Mouse (Mus musculus): ENCODE results near the gene Syndig1. TPM values are rescaled to one million over a fixed set of nuclear protein-coding genes. Genes with fewer than 3 reads are reported as not detected.

Gene Syndig1
- polyA plus RNA-seq, 1 experiment: 121 TPM

DNA sequence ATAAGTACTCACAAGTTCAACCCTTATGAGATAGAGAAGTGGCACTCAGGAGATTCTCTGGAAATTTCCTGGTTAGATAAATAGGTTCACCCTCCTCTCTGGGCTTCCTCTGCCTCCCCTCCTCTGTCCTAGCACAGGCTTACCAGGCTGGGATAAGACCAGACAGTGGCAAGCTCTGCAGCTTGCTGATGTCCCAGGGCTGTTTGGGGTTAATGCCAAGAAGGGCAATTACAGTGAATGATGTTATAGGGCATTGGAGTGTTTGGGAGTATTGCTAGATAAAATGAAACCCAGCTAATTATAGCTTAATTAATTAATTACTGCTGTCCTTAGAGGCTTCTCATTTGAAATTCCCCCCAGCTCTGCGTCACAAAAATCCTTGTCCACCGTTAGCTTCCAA is 171.6 kb downstream of the Syndig1 start:
- Histone ChIP-seq H3K27me3 (ENCODE audit: control insufficient read depth, insufficient read depth, low read length) (no peaks in the 10 kb centered on the region), H3K4me1 (ENCODE audit: control insufficient read depth, insufficient read depth, low read length) (peaks cover 5% of the 10 kb centered on the region), H3K27ac (ENCODE audit: insufficient read depth, low read length) (no peak overlapping the region), H3K4me3 (replicated peaks; ENCODE audit: insufficient read depth, low read depth, low read length) (no peak overlapping the region)
- WGBS: 68% methylated on average over 2 of the region's 2 CpGs
- no peak for DNase-seq
- no peak for TF ChIP-seq CTCF (IDR thresholded peaks at IDR 0.05; ENCODE audit: borderline replicate concordance, insufficient read depth, low read depth, low read length)
- TF ChIP-seq POLR2A (IDR thresholded peaks at IDR 0.05; ENCODE audit: borderline replicate concordance, insufficient read depth, low read length): no peak

- Histone ChIP-seq H3K27me3 (ENCODE audit: control insufficient read depth, insufficient read depth, low read length) (no peaks in the 10 kb centered on the region), H3K4me1 (ENCODE audit: control insufficient read depth, insufficient read depth, low read length) (peaks cover 3% of the 10 kb centered on the region), H3K4me3 (replicated peaks; ENCODE audit: insufficient read depth, low read depth, low read length) (no peak overlapping the region), H3K27ac (ENCODE audit: insufficient read depth, low read length) (no peak overlapping the region)
- DNase-seq: no peak
- 71% methylated on average over 3 of the region's 3 CpGs for WGBS
- TF ChIP-seq CTCF (IDR thresholded peaks at IDR 0.05; ENCODE audit: borderline replicate concordance, insufficient read depth, low read depth, low read length) (no peak), POLR2A (IDR thresholded peaks at IDR 0.05; ENCODE audit: borderline replicate concordance, insufficient read depth, low read length) (no peak)
Observed at GRCm38 (mm10) chr2:150003499-150003898, 174.5 kb downstream of the Syndig1 start.

DNA sequence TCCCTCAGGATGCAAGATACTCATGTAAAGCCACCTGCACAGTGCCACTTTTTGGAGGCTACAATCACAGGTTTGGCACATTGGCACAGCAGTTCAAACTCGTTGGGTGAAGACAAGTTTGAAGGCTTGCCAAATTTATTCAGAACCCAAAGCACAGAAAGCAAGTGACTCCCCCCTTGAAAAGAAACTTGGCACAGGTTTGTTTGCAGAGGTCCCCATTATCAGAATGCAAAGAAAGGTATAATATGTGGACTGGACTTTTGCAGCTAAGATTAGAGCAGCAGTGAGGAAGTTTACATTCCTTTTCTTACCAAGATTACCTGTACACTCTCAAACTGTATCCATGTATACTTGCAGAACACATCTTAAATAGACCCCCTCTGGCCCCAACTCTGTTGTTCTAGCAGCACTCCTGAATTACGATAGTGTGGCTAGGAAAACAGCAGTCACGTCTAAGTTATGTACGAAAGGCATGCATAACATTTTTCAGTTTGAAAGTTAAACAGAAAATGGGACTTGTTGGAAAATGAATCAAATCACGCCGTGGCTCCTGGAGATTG is 183.9 kb downstream of the Syndig1 start:
- 65% methylated on average over 6 of the region's 6 CpGs for WGBS
- no peaks in the 10 kb centered on the region for H3K27me3 ChIP-seq (ENCODE audit: control insufficient read depth, insufficient read depth, low read length)
- no peak overlapping the region for H3K4me3 ChIP-seq (replicated peaks; ENCODE audit: insufficient read depth, low read depth, low read length)
- no peak for TF ChIP-seq CTCF (IDR thresholded peaks at IDR 0.05; ENCODE audit: borderline replicate concordance, insufficient read depth, low read depth, low read length)
- no peak for DNase-seq
- H3K27ac ChIP-seq (ENCODE audit: insufficient read depth, low read length): no peak overlapping the region
- no peaks in the 10 kb centered on the region for H3K4me1 ChIP-seq (ENCODE audit: control insufficient read depth, insufficient read depth, low read length)

DNA sequence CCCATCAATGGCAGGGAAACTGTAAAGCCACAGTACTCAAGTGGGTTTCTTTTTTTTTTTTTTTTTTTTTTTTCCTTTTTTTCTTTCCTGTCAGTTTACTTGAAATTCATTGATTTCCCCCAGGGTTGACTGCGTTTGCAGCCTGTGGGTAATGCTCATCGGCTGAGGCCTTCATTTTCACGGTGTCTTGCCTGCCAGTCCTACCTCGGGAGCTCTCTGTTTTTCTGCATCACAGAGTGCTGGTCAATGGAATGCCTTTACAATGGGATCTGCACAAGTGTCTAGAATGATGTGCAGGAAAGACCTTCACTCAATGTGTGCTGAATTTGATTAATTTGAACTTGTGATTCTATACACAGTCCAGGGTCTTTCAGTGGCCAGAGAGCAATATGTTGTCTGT is 184.8 kb downstream of the Syndig1 start:
- TF ChIP-seq CTCF (IDR thresholded peaks at IDR 0.05; ENCODE audit: borderline replicate concordance, insufficient read depth, low read depth, low read length): no peak
- TF ChIP-seq POLR2A (IDR thresholded peaks at IDR 0.05; ENCODE audit: borderline replicate concordance, insufficient read depth, low read length): no peak
- H3K4me1 ChIP-seq (ENCODE audit: control insufficient read depth, insufficient read depth, low read length): no peaks in the 10 kb centered on the region
- no peak overlapping the region for H3K27ac ChIP-seq (ENCODE audit: insufficient read depth, low read length)
- WGBS: 56% methylated on average over 4 of the region's 4 CpGs
- H3K4me3 ChIP-seq (replicated peaks; ENCODE audit: insufficient read depth, low read depth, low read length): no peak overlapping the region
- no peaks in the 10 kb centered on the region for H3K27me3 ChIP-seq (ENCODE audit: control insufficient read depth, insufficient read depth, low read length)
- no peak for DNase-seq

DNA sequence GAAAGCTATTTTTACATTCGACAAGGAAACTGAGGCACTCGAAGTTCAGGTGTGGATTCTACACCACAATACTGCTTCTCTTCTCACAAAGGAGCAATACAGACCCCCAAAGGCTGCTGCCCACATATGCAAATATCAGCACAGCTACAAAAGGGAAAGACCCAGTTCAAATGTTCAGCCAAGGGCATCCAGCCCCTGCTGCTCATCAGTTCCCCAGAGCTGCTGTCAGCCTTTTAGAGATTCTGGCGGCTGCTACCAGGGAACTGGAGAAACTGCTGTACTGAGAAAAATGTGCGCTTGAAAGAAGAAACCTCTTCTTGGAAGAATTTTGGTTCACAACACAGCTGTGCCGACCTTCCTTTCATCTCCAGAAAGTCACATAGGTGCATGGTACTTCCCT is 187.3 kb downstream of the Syndig1 start:
- no peak overlapping the region for H3K27ac ChIP-seq (ENCODE audit: insufficient read depth, low read length)
- WGBS: 18% methylated on average over 5 of the region's 5 CpGs
- TF ChIP-seq POLR2A (IDR thresholded peaks at IDR 0.05; ENCODE audit: borderline replicate concordance, insufficient read depth, low read length) (no peak), CTCF (IDR thresholded peaks at IDR 0.05; ENCODE audit: borderline replicate concordance, insufficient read depth, low read depth, low read length) (no peak)
- no peaks in the 10 kb centered on the region for H3K27me3 ChIP-seq (ENCODE audit: control insufficient read depth, insufficient read depth, low read length)
- no peak for DNase-seq
- H3K4me3 ChIP-seq (replicated peaks; ENCODE audit: insufficient read depth, low read depth, low read length): no peak overlapping the region
- no peaks in the 10 kb centered on the region for H3K4me1 ChIP-seq (ENCODE audit: control insufficient read depth, insufficient read depth, low read length)

- H3K27me3 ChIP-seq (ENCODE audit: control insufficient read depth, insufficient read depth, low read length): no peaks in the 10 kb centered on the region
- WGBS: 48% methylated on average over 2 of the region's 2 CpGs
- H3K27ac ChIP-seq (ENCODE audit: insufficient read depth, low read length): no peak overlapping the region
- H3K4me1 ChIP-seq (ENCODE audit: control insufficient read depth, insufficient read depth, low read length): no peaks in the 10 kb centered on the region
- TF ChIP-seq CTCF (IDR thresholded peaks at IDR 0.05; ENCODE audit: borderline replicate concordance, insufficient read depth, low read depth, low read length): no peak
- TF ChIP-seq POLR2A (IDR thresholded peaks at IDR 0.05; ENCODE audit: borderline replicate concordance, insufficient read depth, low read length): no peak
- DNase-seq: no peak
- H3K4me3 ChIP-seq (replicated peaks; ENCODE audit: insufficient read depth, low read depth, low read length): no peak overlapping the region
Observed at GRCm38 (mm10) chr2:150020706-150021105, 191.7 kb downstream of the Syndig1 start.

DNA sequence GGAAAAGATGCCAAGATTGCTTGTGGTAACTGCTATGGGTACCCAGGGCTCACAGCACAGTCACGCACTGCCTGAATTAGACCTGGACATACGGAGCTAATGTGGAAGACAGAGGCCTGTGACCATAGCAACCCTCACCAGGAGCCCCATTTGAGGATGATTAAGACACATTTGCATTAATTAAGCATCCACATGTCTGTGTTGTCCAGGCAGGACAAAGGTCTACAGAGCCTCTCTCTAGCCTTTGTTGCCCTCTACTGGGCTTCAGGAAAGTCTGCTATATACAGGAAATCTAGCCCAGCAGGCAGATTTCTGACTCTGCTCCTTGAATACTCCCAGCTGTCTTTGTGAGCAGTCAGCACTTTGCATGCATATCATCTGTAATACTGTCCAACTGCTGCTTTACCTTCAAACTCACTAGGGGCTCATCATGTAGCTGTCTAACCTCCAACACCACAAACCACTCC is 194.9 kb downstream of the Syndig1 start:
- H3K4me3 ChIP-seq (replicated peaks; ENCODE audit: insufficient read depth, low read depth, low read length): no peak overlapping the region
- TF ChIP-seq POLR2A (IDR thresholded peaks at IDR 0.05; ENCODE audit: borderline replicate concordance, insufficient read depth, low read length) (no peak), CTCF (IDR thresholded peaks at IDR 0.05; ENCODE audit: borderline replicate concordance, insufficient read depth, low read depth, low read length) (peak; percentile 70)
- no peak overlapping the region for H3K27ac ChIP-seq (ENCODE audit: insufficient read depth, low read length)
- no peaks in the 10 kb centered on the region for H3K27me3 ChIP-seq (ENCODE audit: control insufficient read depth, insufficient read depth, low read length)
- peak; percentile 26 to 61 for DNase-seq
- no peaks in the 10 kb centered on the region for H3K4me1 ChIP-seq (ENCODE audit: control insufficient read depth, insufficient read depth, low read length)
- WGBS: 5% methylated on average over 2 of the region's 2 CpGs

DNA sequence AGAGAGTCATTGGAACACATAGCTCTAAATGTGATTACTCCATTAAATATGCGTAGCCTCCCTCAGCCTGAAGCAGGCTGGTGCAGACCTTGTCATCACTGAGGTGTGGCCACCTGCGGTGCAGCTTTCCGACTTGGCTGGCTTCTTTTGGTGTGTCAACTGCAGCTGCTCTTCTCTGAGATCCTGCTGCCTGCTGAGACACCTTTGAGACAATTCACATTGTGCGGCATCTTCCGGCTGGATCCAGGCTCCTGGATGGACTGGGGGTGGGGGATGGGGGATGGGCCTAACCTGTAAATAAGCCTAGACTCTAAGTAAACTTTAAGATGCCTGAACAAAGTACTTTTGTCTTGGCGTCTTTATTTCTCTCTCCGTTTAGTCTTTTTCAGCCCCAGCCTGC is 214.5 kb downstream of the Syndig1 start:
- TF ChIP-seq POLR2A (IDR thresholded peaks at IDR 0.05; ENCODE audit: borderline replicate concordance, insufficient read depth, low read length): no peak
- no peak for TF ChIP-seq CTCF (IDR thresholded peaks at IDR 0.05; ENCODE audit: borderline replicate concordance, insufficient read depth, low read depth, low read length)

More for the DNA sequence above, 214.5 kb downstream of the Syndig1 start:
- Histone ChIP-seq H3K4me3 (replicated peaks; ENCODE audit: insufficient read depth, low read depth, low read length) (no peak overlapping the region), H3K4me1 (ENCODE audit: control insufficient read depth, insufficient read depth, low read length) (no peaks in the 10 kb centered on the region), H3K27me3 (ENCODE audit: control insufficient read depth, insufficient read depth, low read length) (no peaks in the 10 kb centered on the region), H3K27ac (ENCODE audit: insufficient read depth, low read length) (no peak overlapping the region)
- 77% methylated on average over 7 of the region's 7 CpGs for WGBS
- no peak for DNase-seq

Other genes starting within 250 kb of the Syndig1 start
- gene C530025M09Rik, start 2.0 kb downstream of the Syndig1 start, polyA plus RNA-seq (2012; rRNA removed): 0.18 and 0.41 TPM in 2 replicates